Mouse (Mus musculus) myocyte (in vitro differentiated cells): ENCODE data around the gene Zfp697. TPM values are rescaled to one million over a fixed set of nuclear protein-coding genes. Genes with fewer than 3 reads are reported as not detected.

Experiments used
- H3K27me3 ChIP-seq: one replicate; pipeline ENCODE4 v1.6.1; 2011; ENCODE audit not compliant: control insufficient read depth, insufficient read depth, insufficient read length
- H3K36me3 ChIP-seq: one replicate; pipeline ENCODE4 v1.6.1; 2011; ENCODE audit not compliant: control insufficient read depth, insufficient read depth
- H3K4me2 ChIP-seq: one replicate; pipeline ENCODE4 v1.6.1; 2011; ENCODE audit warnings: low read depth, control low read depth
- H3K4me3 ChIP-seq: one replicate; pipeline ENCODE4 v1.5.1; 2011; ENCODE audit warnings: mild to moderate bottlenecking, control low read depth, moderate library complexity
- H3K79me2 ChIP-seq: one replicate; pipeline ENCODE4 v1.6.1; 2011; ENCODE audit not compliant: control insufficient read depth, insufficient read depth
- H3ac ChIP-seq: one replicate; pipeline ENCODE4 v1.6.1; 2011; ENCODE audit not compliant: control insufficient read depth, insufficient read length
- CEBPB ChIP-seq: IDR thresholded peaks from 2 replicates; pipeline ENCODE4 v1.6.1; 2011; ENCODE audit warnings: mild to moderate bottlenecking, moderate library complexity; ENCODE audit not compliant: poor library complexity, insufficient read depth, severe bottlenecking
- E2F4 ChIP-seq: IDR thresholded peaks from one replicate; pipeline ENCODE4 v1.6.1; 2011; ENCODE audit warnings: mild to moderate bottlenecking, control low read depth, moderate library complexity; ENCODE audit not compliant: insufficient read depth
- MAX ChIP-seq: IDR thresholded peaks from one replicate; pipeline ENCODE4 v1.6.1; 2011; ENCODE audit warnings: low read depth, mild to moderate bottlenecking, control low read depth
- MYOD1 ChIP-seq, 3 experiments: IDR thresholded peaks; one replicate each; pipeline ENCODE4 v1.6.1; 2011; ENCODE audit warnings: control low read depth in 2 of 3, low read depth in 2 of 3, mild to moderate bottlenecking in 2 of 3, moderate library complexity in 1 of 3; ENCODE audit not compliant: insufficient read length in 2 of 3, control insufficient read depth in 1 of 3
- MYOG ChIP-seq, 3 experiments: IDR thresholded peaks; one replicate each; pipeline ENCODE4 v1.6.1; 2011; ENCODE audit warnings: control low read depth in 2 of 3, low read depth in 2 of 3, mild to moderate bottlenecking in 2 of 3; ENCODE audit not compliant: insufficient read length in 2 of 3, control insufficient read depth in 1 of 3, insufficient read depth in 1 of 3
- POLR2A ChIP-seq: IDR thresholded peaks from one replicate; pipeline ENCODE4 v1.6.1; 2011; ENCODE audit warnings: low read depth, mild to moderate bottlenecking, control low read depth, moderate library complexity; ENCODE audit not compliant: insufficient read length
- POLR2AphosphoS2 ChIP-seq: IDR thresholded peaks from one replicate; pipeline ENCODE4 v1.6.1; 2011; ENCODE audit warnings: low read depth, control low read depth; ENCODE audit not compliant: insufficient read length
- REST ChIP-seq: IDR thresholded peaks from one replicate; pipeline ENCODE4 v1.6.1; 2011; ENCODE audit warnings: mild to moderate bottlenecking, control low read depth, moderate library complexity; ENCODE audit not compliant: insufficient read depth, insufficient read length
- SRF ChIP-seq: IDR thresholded peaks from one replicate; pipeline ENCODE4 v1.6.1; 2011; ENCODE audit warnings: low read depth; ENCODE audit not compliant: control insufficient read depth, insufficient read length
- TCF12 ChIP-seq: IDR thresholded peaks from one replicate; pipeline ENCODE4 v1.6.1; 2011; ENCODE audit warnings: mild to moderate bottlenecking, control low read depth; ENCODE audit not compliant: poor library complexity, insufficient read depth, severe bottlenecking
- TCF3 ChIP-seq: IDR thresholded peaks from one replicate; pipeline ENCODE4 v1.6.1; 2011; ENCODE audit warnings: low read depth, control low read depth; ENCODE audit not compliant: insufficient read length
- USF1 ChIP-seq: IDR thresholded peaks from one replicate; pipeline ENCODE4 v1.6.1; 2011; ENCODE audit warnings: low read depth, mild to moderate bottlenecking, control low read depth, moderate library complexity
- polyA plus RNA-seq: library from polyadenylated mRNA; unstranded; fragments of >200 nt; fragmentation: generic; extraction: Trizol; gene quantifications from one replicate; pipeline ENCODE4 v1.2.1, GENCODE M21; 2012; ENCODE audit warnings: missing spikeins

The Zfp697 gene
- polyA plus RNA-seq, 1 experiment = 5.3 TPM

- no peak for TF ChIP-seq POLR2A
- TF ChIP-seq CEBPB = no peak
- no peak for TF ChIP-seq POLR2AphosphoS2
- no peak for TF ChIP-seq SRF
- TF ChIP-seq TCF12 = no peak
- no peak for TF ChIP-seq USF1
- TF ChIP-seq REST = no peak
- no peak for TF ChIP-seq MYOD1 (IDR thresholded peaks at IDR 0.05; ENCODE audit: control insufficient read depth in 1 of 3, insufficient read length in 2 of 3, low read depth in 2 of 3)
- TF ChIP-seq E2F4 = no peak
- no peak for TF ChIP-seq TCF3
- TF ChIP-seq MAX = no peak
- no peak for TF ChIP-seq MYOG (IDR thresholded peaks at IDR 0.05; ENCODE audit: control insufficient read depth in 1 of 3, insufficient read depth in 1 of 3, insufficient read length in 2 of 3, low read depth in 2 of 3)
- Histone ChIP-seq H3K36me3 (no peaks in the 10 kb centered on the region), H3K27me3 (no peaks in the 10 kb centered on the region), H3K4me3 (no peak overlapping the region), H3K79me2 (peaks cover 7% of the 10 kb centered on the region), H3K4me2 (no peak overlapping the region), H3ac (no peak overlapping the region)
These were observed 39.0 kb upstream of the Zfp697 start for GRCm38 (mm10) chr3:98343235-98343634.

GRCm38 (mm10) chr3:98348106-98348505, 34.2 kb upstream of the Zfp697 start:
- Histone ChIP-seq H3K79me2 (no peaks in the 10 kb centered on the region), H3K4me2 (no peak overlapping the region), H3K36me3 (no peaks in the 10 kb centered on the region), H3K27me3 (no peaks in the 10 kb centered on the region), H3ac (no peak overlapping the region), H3K4me3 (no peak overlapping the region)
- TF ChIP-seq MAX = no peak
- TF ChIP-seq CEBPB = no peak
- TF ChIP-seq TCF3 = no peak
- no peak for TF ChIP-seq TCF12
- no peak for TF ChIP-seq SRF
- TF ChIP-seq REST = no peak
- TF ChIP-seq MYOD1 (IDR thresholded peaks at IDR 0.05; ENCODE audit: control insufficient read depth in 1 of 3, insufficient read length in 2 of 3, low read depth in 2 of 3) = no peak
- TF ChIP-seq MYOG (IDR thresholded peaks at IDR 0.05; ENCODE audit: control insufficient read depth in 1 of 3, insufficient read depth in 1 of 3, insufficient read length in 2 of 3, low read depth in 2 of 3) = no peak
- TF ChIP-seq POLR2A = no peak
- TF ChIP-seq POLR2AphosphoS2 = no peak
- TF ChIP-seq USF1 = no peak
- TF ChIP-seq E2F4 = no peak

GRCm38 (mm10) chr3:98348705-98349104, 33.6 kb upstream of the Zfp697 start:
- H3K79me2 ChIP-seq = no peaks in the 10 kb centered on the region
- H3ac ChIP-seq = no peak overlapping the region
- H3K27me3 ChIP-seq = no peaks in the 10 kb centered on the region
- H3K4me2 ChIP-seq = no peak overlapping the region
- TF ChIP-seq MYOD1 (IDR thresholded peaks at IDR 0.05; ENCODE audit: control insufficient read depth in 1 of 3, insufficient read length in 2 of 3, low read depth in 2 of 3) (no peak), TCF3 (no peak), USF1 (no peak), E2F4 (no peak), TCF12 (no peak), CEBPB (no peak), POLR2AphosphoS2 (no peak), REST (no peak), SRF (no peak), MAX (no peak)
- no peaks in the 10 kb centered on the region for H3K36me3 ChIP-seq
- H3K4me3 ChIP-seq = no peak overlapping the region

- no peaks in the 10 kb centered on the region for H3K27me3 ChIP-seq
- H3K79me2 ChIP-seq = no peaks in the 10 kb centered on the region
- H3K4me3 ChIP-seq = no peak overlapping the region
- TF ChIP-seq MAX (no peak), POLR2AphosphoS2 (no peak), CEBPB (no peak), SRF (no peak), E2F4 (no peak), USF1 (no peak), TCF12 (no peak), POLR2A (no peak), MYOG (IDR thresholded peaks at IDR 0.05; ENCODE audit: control insufficient read depth in 1 of 3, insufficient read depth in 1 of 3, insufficient read length in 2 of 3, low read depth in 2 of 3) (no peak), TCF3 (no peak), MYOD1 (IDR thresholded peaks at IDR 0.05; ENCODE audit: control insufficient read depth in 1 of 3, insufficient read length in 2 of 3, low read depth in 2 of 3) (no peak), REST (no peak)
- no peak overlapping the region for H3K4me2 ChIP-seq
- no peaks in the 10 kb centered on the region for H3K36me3 ChIP-seq
- no peak overlapping the region for H3ac ChIP-seq
These were observed 28.4 kb upstream of the Zfp697 start for GRCm38 (mm10) chr3:98353892-98354291.

GRCm38 (mm10) chr3:98355344-98356025, 26.8 kb upstream of the Zfp697 start:
- Histone ChIP-seq H3ac (no peak overlapping the region), H3K36me3 (no peaks in the 10 kb centered on the region), H3K4me2 (peak overlapping the region; percentile 60), H3K4me3 (no peak overlapping the region), H3K79me2 (no peaks in the 10 kb centered on the region), H3K27me3 (no peaks in the 10 kb centered on the region)
- TF ChIP-seq MYOG (IDR thresholded peaks at IDR 0.05; ENCODE audit: control insufficient read depth in 1 of 3, insufficient read depth in 1 of 3, insufficient read length in 2 of 3, low read depth in 2 of 3) (peak in 1 of 3 experiments; percentile 45), POLR2AphosphoS2 (no peak), MYOD1 (IDR thresholded peaks at IDR 0.05; ENCODE audit: control insufficient read depth in 1 of 3, insufficient read length in 2 of 3, low read depth in 2 of 3) (peak in 1 of 3 experiments; percentile 73), MAX (no peak)
